Mouse (Mus musculus) lung, postnatal 0 days (tissue): ENCODE measurements at regions not wholly inside any gene's neighbourhood (a gene's known extent, or its start where the extent isn't known, plus 50 kb on each side); places are given as distances from the start of the nearest gene placed in this dataset.

ENCODE experiments used
- CTCF ChIP-seq: IDR thresholded peaks from 2 replicates; pipeline ENCODE4 v1.5.1; 2016; ENCODE audit warnings: antibody characterized with exemption, mild to moderate bottlenecking
- EP300 ChIP-seq: IDR thresholded peaks from 2 replicates; pipeline ENCODE4 v1.6.1; 2016; ENCODE audit warnings: antibody characterized with exemption, mild to moderate bottlenecking, control low read depth

DNA sequence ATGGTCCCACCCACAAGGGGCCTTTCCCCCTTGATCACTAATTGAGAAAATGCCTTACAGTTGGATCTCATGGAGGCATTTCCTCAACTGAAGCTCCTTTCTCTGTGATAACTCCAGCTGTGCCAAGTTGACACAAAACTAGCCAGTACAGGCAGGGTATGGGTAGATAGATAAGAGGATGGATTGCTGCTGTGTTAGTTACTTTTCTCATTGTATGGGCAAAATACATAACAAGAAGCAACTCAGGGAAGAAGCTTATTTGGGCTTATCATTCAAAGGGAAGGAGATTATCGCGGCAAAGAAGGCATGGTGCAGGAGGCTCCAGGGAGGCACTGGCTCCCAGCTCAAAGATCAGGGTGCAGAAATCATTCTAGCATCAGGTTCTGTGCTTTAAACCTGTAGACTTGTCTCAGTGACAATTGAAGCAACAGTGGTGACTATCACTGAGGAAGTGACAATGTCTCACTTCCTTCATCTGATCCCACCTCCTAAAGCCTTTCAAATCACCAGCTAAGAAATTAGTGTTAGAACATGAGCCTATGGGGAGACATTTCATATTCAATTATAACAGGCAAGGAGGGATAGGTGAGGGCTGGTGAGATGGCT, 83.8 kb downstream of the 1810010D01Rik start:
- TF ChIP-seq CTCF (no peak), EP300 (no peak)
